Mouse (Mus musculus): ENCODE data around the gene Olfr342. TPM values are rescaled to one million over a fixed set of nuclear protein-coding genes. Genes with fewer than 3 reads are reported as not detected.

Olfr342 gene
- polyA plus RNA-seq (2014; fragmentation: Nextera tagmentation; extraction: Ambion mirVana): not detected in 2 replicates

- DNase-seq (ENCODE audit: low spot score): no peak
These were observed at the start of gene Olfr342 for GRCm38 (mm10) chr2:36524698-36525097. TSS of gene Olfr342 (plus strand) at chr2:36524998.

GRCm38 (mm10) chr2:36482368-36482767 is 42.4 kb upstream of the Olfr342 start, which contains the start of gene Olfr341:
TSS of gene Olfr341 (minus strand) at chr2:36482468.
- Histone ChIP-seq H3K4me2 (ENCODE audit: low read depth) (no peak within 1 kb of the TSS), H3K4me3 (ENCODE audit: low read depth, low read length) (no peak within 1 kb of the TSS), H3K4me1 (ENCODE audit: control insufficient read depth, insufficient read depth, low read length) (no peaks in the 10 kb centered on the region), H3K9me3 (ENCODE audit: control insufficient read depth, low read length) (peaks cover 3% of the 10 kb centered on the region; the same call in 1 of the 2 replicates), H3K36me3 (ENCODE audit: control insufficient read depth, insufficient read depth, low read length) (no peaks in the 10 kb centered on the region), H3K9ac (ENCODE audit: low read length) (no peak within 1 kb of the TSS), H3K27ac (ENCODE audit: low read depth, low read length) (no peak within 1 kb of the TSS), H3K27me3 (ENCODE audit: control insufficient read depth, insufficient read depth, low read length) (no peaks in the 10 kb centered on the region)
- DNase-seq (ENCODE audit: low spot score) (no peak), ATAC-seq (ENCODE audit: insufficient read depth, low FRiP score, low TSS enrichment) (no peak)

More at GRCm38 (mm10) chr2:36524698-36525097, at the start of gene Olfr342:
- Histone ChIP-seq H3K27me3 (ENCODE audit: control insufficient read depth, insufficient read depth, low read length) (no peaks in the 10 kb centered on the region), H3K36me3 (ENCODE audit: control insufficient read depth, insufficient read depth, low read length) (no peaks in the 10 kb centered on the region), H3K27ac (ENCODE audit: low read depth, low read length) (no peak within 1 kb of the TSS), H3K4me2 (ENCODE audit: low read depth) (no peak within 1 kb of the TSS), H3K9ac (ENCODE audit: low read length) (no peak within 1 kb of the TSS), H3K4me3 (ENCODE audit: low read depth, low read length) (no peak within 1 kb of the TSS), H3K9me3 (ENCODE audit: control insufficient read depth, low read length) (no peaks in the 10 kb centered on the region), H3K4me1 (ENCODE audit: control insufficient read depth, insufficient read depth, low read length) (no peaks in the 10 kb centered on the region)
- ATAC-seq (ENCODE audit: insufficient read depth, low FRiP score, low TSS enrichment): no peak
- 74% methylated on average over 3 of the region's 3 CpGs for WGBS

- H3K27ac ChIP-seq (ENCODE audit: low read depth, low read length): no peak overlapping the region
- peaks cover 2% of the 10 kb centered on the region; the same call in 1 of the 2 replicates for H3K9me3 ChIP-seq (ENCODE audit: control insufficient read depth, low read length)
- no peak overlapping the region for H3K4me3 ChIP-seq (ENCODE audit: low read depth, low read length)
- no peak overlapping the region for H3K4me2 ChIP-seq (ENCODE audit: low read depth)
- ATAC-seq (ENCODE audit: insufficient read depth, low FRiP score, low TSS enrichment) (no peak), DNase-seq (ENCODE audit: low spot score) (no peak)
- H3K4me1 ChIP-seq (ENCODE audit: control insufficient read depth, insufficient read depth, low read length): no peaks in the 10 kb centered on the region
- no peak overlapping the region for H3K9ac ChIP-seq (ENCODE audit: low read length)
- H3K27me3 ChIP-seq (ENCODE audit: control insufficient read depth, insufficient read depth, low read length): no peaks in the 10 kb centered on the region
- no peaks in the 10 kb centered on the region for H3K36me3 ChIP-seq (ENCODE audit: control insufficient read depth, insufficient read depth, low read length)
These were observed 40.4 kb downstream of the Olfr342 start for GRCm38 (mm10) chr2:36565156-36565555.

GRCm38 (mm10) chr2:36566362-36566761 is 41.6 kb downstream of the Olfr342 start, which contains the start of gene Olfr344:
TSS of gene Olfr344 (plus strand) at chr2:36566662.
- ATAC-seq (ENCODE audit: insufficient read depth, low FRiP score, low TSS enrichment): no peak
- H3K4me3 ChIP-seq (ENCODE audit: low read depth, low read length): no peak within 1 kb of the TSS
- peaks cover 2% of the 10 kb centered on the region; the same call in 1 of the 2 replicates for H3K9me3 ChIP-seq (ENCODE audit: control insufficient read depth, low read length)

GRCm38 (mm10) chr2:36567022-36567421 is 42.2 kb downstream of the Olfr342 start:
- Histone ChIP-seq H3K4me2 (ENCODE audit: low read depth) (no peak overlapping the region), H3K27me3 (ENCODE audit: control insufficient read depth, insufficient read depth, low read length) (no peaks in the 10 kb centered on the region), H3K27ac (ENCODE audit: low read depth, low read length) (no peak overlapping the region), H3K9ac (ENCODE audit: low read length) (no peak overlapping the region), H3K36me3 (ENCODE audit: control insufficient read depth, insufficient read depth, low read length) (no peaks in the 10 kb centered on the region), H3K9me3 (ENCODE audit: control insufficient read depth, low read length) (peaks cover 2% of the 10 kb centered on the region; the same call in 1 of the 2 replicates), H3K4me3 (ENCODE audit: low read depth, low read length) (no peak overlapping the region), H3K4me1 (ENCODE audit: control insufficient read depth, insufficient read depth, low read length) (no peaks in the 10 kb centered on the region)
- ATAC-seq (ENCODE audit: insufficient read depth, low FRiP score, low TSS enrichment) (no peak), DNase-seq (ENCODE audit: low spot score) (no peak)

More at GRCm38 (mm10) chr2:36566362-36566761, 41.6 kb downstream of the Olfr342 start, which contains the start of gene Olfr344:
- no peak within 1 kb of the TSS for H3K9ac ChIP-seq (ENCODE audit: low read length)
- no peaks in the 10 kb centered on the region for H3K4me1 ChIP-seq (ENCODE audit: control insufficient read depth, insufficient read depth, low read length)
- H3K4me2 ChIP-seq (ENCODE audit: low read depth): no peak within 1 kb of the TSS
- no peak within 1 kb of the TSS for H3K27ac ChIP-seq (ENCODE audit: low read depth, low read length)
- no peaks in the 10 kb centered on the region for H3K27me3 ChIP-seq (ENCODE audit: control insufficient read depth, insufficient read depth, low read length)
- no peak for DNase-seq (ENCODE audit: low spot score)
- H3K36me3 ChIP-seq (ENCODE audit: control insufficient read depth, insufficient read depth, low read length): no peaks in the 10 kb centered on the region
- 80% methylated on average over 1 of the region's 1 CpGs for WGBS

GRCm38 (mm10) chr2:36567845-36568244 is 43.0 kb downstream of the Olfr342 start:
- DNase-seq (ENCODE audit: low spot score): no peak
- Histone ChIP-seq H3K9me3 (ENCODE audit: control insufficient read depth, low read length) (peaks cover 2% of the 10 kb centered on the region; the same call in 1 of the 2 replicates), H3K9ac (ENCODE audit: low read length) (no peak overlapping the region), H3K4me1 (ENCODE audit: control insufficient read depth, insufficient read depth, low read length) (no peaks in the 10 kb centered on the region), H3K27ac (ENCODE audit: low read depth, low read length) (no peak overlapping the region), H3K4me2 (ENCODE audit: low read depth) (no peak overlapping the region), H3K36me3 (ENCODE audit: control insufficient read depth, insufficient read depth, low read length) (no peaks in the 10 kb centered on the region), H3K4me3 (ENCODE audit: low read depth, low read length) (no peak overlapping the region), H3K27me3 (ENCODE audit: control insufficient read depth, insufficient read depth, low read length) (no peaks in the 10 kb centered on the region)
- no peak for ATAC-seq (ENCODE audit: insufficient read depth, low FRiP score, low TSS enrichment)
- WGBS: 96% methylated on average over 3 of the region's 3 CpGs

Other genes with a start within 250 kb of the Olfr342 start
- not detected in 2 replicates for gene Olfr338, start 151.5 kb upstream of the Olfr342 start, polyA plus RNA-seq (2014; fragmentation: Nextera tagmentation; extraction: Ambion mirVana)
- not detected in 2 replicates for gene Olfr339, start 106.1 kb upstream of the Olfr342 start, polyA plus RNA-seq (2014; fragmentation: Nextera tagmentation; extraction: Ambion mirVana)
- not detected in 2 replicates for gene Olfr340, start 72.4 kb upstream of the Olfr342 start, polyA plus RNA-seq (2014; fragmentation: Nextera tagmentation; extraction: Ambion mirVana)
- gene Olfr341, start 42.5 kb upstream of the Olfr342 start, polyA plus RNA-seq (2014; fragmentation: Nextera tagmentation; extraction: Ambion mirVana): not detected in 2 replicates
- not detected in 2 replicates for gene Olfr344, start 41.7 kb downstream of the Olfr342 start, polyA plus RNA-seq (2014; fragmentation: Nextera tagmentation; extraction: Ambion mirVana)
- gene Olfr345, start 115.0 kb downstream of the Olfr342 start, polyA plus RNA-seq (2014; fragmentation: Nextera tagmentation; extraction: Ambion mirVana): not detected in 2 replicates
- not detected in 2 replicates for gene Olfr346, start 160.8 kb downstream of the Olfr342 start, polyA plus RNA-seq (2014; fragmentation: Nextera tagmentation; extraction: Ambion mirVana)
- not detected in 2 replicates for gene Olfr347, start 206.9 kb downstream of the Olfr342 start, polyA plus RNA-seq (2014; fragmentation: Nextera tagmentation; extraction: Ambion mirVana)

All from neural tube, embryonic 11.5 days (tissue).